Mouse (Mus musculus): ENCODE measurements around the gene Hist1h1t.

GRCm38 (mm10) chr13:23709714-23710373, 14.2 kb downstream of the Hist1h1t start:
- TF ChIP-seq POLR2A (IDR thresholded peaks at IDR 0.05; ENCODE audit: low read depth, low read length) (no peak), CTCF (conservative IDR thresholded peaks at IDR 0.05; ENCODE audit: insufficient read depth, insufficient read length, low read depth, low read length) (no peak)

All from kidney, adult 2 months (tissue).